Mouse (Mus musculus) liver, embryonic 13.5 days (tissue): ENCODE data around the gene Ntrk3. TPM values are rescaled to one million over a fixed set of nuclear protein-coding genes. Genes with fewer than 3 reads are reported as not detected.

Experiments
- ATAC-seq: fragments of 200-750 bp; cut with Nextera tagmentation; 2 replicates; pipeline ENCODE4 v1.8.0; 2017; ENCODE audit warnings: low read depth, mild to moderate bottlenecking, moderate number of reproducible peaks, moderate library complexity
- DNase-seq: peaks from one replicate; pipeline ENCODE4 v3.0.0; 2022
- H3K27ac ChIP-seq: fragments of 300-500 bp; sonication (generic); 2 replicates; pipeline ENCODE4 v1.5.1; 2015; ENCODE audit warnings: moderate library complexity, mild to moderate bottlenecking, inconsistent platforms
- H3K27me3 ChIP-seq: fragments of 300-500 bp; sonication (generic); 2 replicates; pipeline ENCODE4 v1.6.1; 2015; ENCODE audit warnings: mild to moderate bottlenecking, inconsistent platforms
- H3K36me3 ChIP-seq: fragments of 300-500 bp; sonication (generic); 2 replicates; pipeline ENCODE4 v1.6.1; 2015; ENCODE audit warnings: mild to moderate bottlenecking, inconsistent platforms
- H3K4me1 ChIP-seq: fragments of 300-500 bp; sonication (generic); replicated peaks from 2 replicates; pipeline ENCODE4 v1.6.1; 2015; ENCODE audit warnings: inconsistent platforms
- H3K4me2 ChIP-seq: fragments of 300-500 bp; sonication (generic); 2 replicates; pipeline ENCODE4 v1.6.1; 2015; ENCODE audit warnings: inconsistent platforms, mild to moderate bottlenecking, moderate library complexity
- H3K4me3 ChIP-seq: fragments of 300-500 bp; sonication (generic); replicated peaks from 2 replicates; pipeline ENCODE4 v1.5.1; 2015; ENCODE audit warnings: mild to moderate bottlenecking, inconsistent platforms
- H3K9ac ChIP-seq: fragments of 300-500 bp; sonication (generic); 2 replicates; pipeline ENCODE4 v1.6.1; 2015; ENCODE audit warnings: mild to moderate bottlenecking, inconsistent platforms
- H3K9me3 ChIP-seq: fragments of 300-500 bp; sonication (generic); replicated peaks from 2 replicates; pipeline ENCODE4 v1.6.1; 2016; ENCODE audit warnings: inconsistent platforms
- WGBS: fragments of 180-500 bp; shearing (Covaris S2); methylation state at CpG from one replicate; pipeline ENCODE4 v1.1.7; 2015; ENCODE audit not compliant: insufficient replicate concordance; 5-methylcytosine and 5-hydroxymethylcytosine counted together
- polyA plus RNA-seq: library from polyadenylated mRNA; unstranded; fragments of >200 nt; fragmentation: Nextera tagmentation; extraction: Ambion mirVana; gene quantifications from 2 replicates; pipeline ENCODE4 v1.2.1, GENCODE M21; 2015

Ntrk3 gene
- polyA plus RNA-seq, 1 experiment from 2014 or later, result 0.20 TPM

GRCm38 (mm10) chr7:78382126-78382525 lies 355.7 kb downstream of the Ntrk3 start:
- H3K36me3 ChIP-seq, result no peaks in the 10 kb centered on the region
- no peak for DNase-seq

GRCm38 (mm10) chr7:78379784-78380183 lies 358.0 kb downstream of the Ntrk3 start:
- Histone ChIP-seq H3K9ac (no peak overlapping the region), H3K27me3 (no peaks in the 10 kb centered on the region), H3K4me2 (no peak overlapping the region), H3K9me3 (no peaks in the 10 kb centered on the region), H3K27ac (no peak overlapping the region), H3K36me3 (no peaks in the 10 kb centered on the region), H3K4me1 (no peaks in the 10 kb centered on the region), H3K4me3 (no peak overlapping the region)
- 68% methylated on average over 5 of the region's 5 CpGs for WGBS
- ATAC-seq (no peak), DNase-seq (no peak)

More at GRCm38 (mm10) chr7:78382126-78382525, 355.7 kb downstream of the Ntrk3 start:
- Histone ChIP-seq H3K9me3 (0 out of 2 replicates have a peak, but pooled peaks cover 3% of the 10 kb centered on the region), H3K4me2 (no peak overlapping the region), H3K27me3 (no peaks in the 10 kb centered on the region), H3K4me1 (no peaks in the 10 kb centered on the region), H3K4me3 (no peak overlapping the region), H3K9ac (no peak overlapping the region), H3K27ac (no peak overlapping the region)
- 23% methylated on average over 1 of the region's 1 CpGs for WGBS
- no peak for ATAC-seq

GRCm38 (mm10) chr7:78378306-78378705 lies 359.5 kb downstream of the Ntrk3 start:
- ATAC-seq, result no peak
- Histone ChIP-seq H3K4me3 (no peak overlapping the region), H3K9me3 (no peaks in the 10 kb centered on the region), H3K9ac (no peak overlapping the region), H3K4me1 (no peaks in the 10 kb centered on the region), H3K36me3 (no peaks in the 10 kb centered on the region), H3K4me2 (no peak overlapping the region), H3K27me3 (no peaks in the 10 kb centered on the region), H3K27ac (no peak overlapping the region)
- WGBS, result 44% methylated on average over 2 of the region's 2 CpGs
- no peak for DNase-seq

- Histone ChIP-seq H3K4me1 (no peaks in the 10 kb centered on the region), H3K27ac (no peak overlapping the region), H3K4me2 (no peak overlapping the region), H3K4me3 (no peak overlapping the region), H3K36me3 (no peaks in the 10 kb centered on the region), H3K9me3 (no peaks in the 10 kb centered on the region), H3K27me3 (no peaks in the 10 kb centered on the region), H3K9ac (no peak overlapping the region)
- 54% methylated on average over 4 of the region's 4 CpGs for WGBS
- ATAC-seq (no peak), DNase-seq (no peak)
Measured at GRCm38 (mm10) chr7:78376875-78377274, 360.9 kb downstream of the Ntrk3 start.

GRCm38 (mm10) chr7:78361341-78362309 lies 376.2 kb downstream of the Ntrk3 start:
- no peaks in the 10 kb centered on the region for H3K4me1 ChIP-seq
- no peak overlapping the region for H3K9ac ChIP-seq
- no peak overlapping the region for H3K4me2 ChIP-seq
- no peaks in the 10 kb centered on the region for H3K27me3 ChIP-seq
- 0 out of 2 replicates have a peak, but pooled peaks cover 3% of the 10 kb centered on the region for H3K9me3 ChIP-seq
- 53% methylated on average over 8 of the region's 8 CpGs for WGBS
- H3K4me3 ChIP-seq, result no peak overlapping the region
- no peaks in the 10 kb centered on the region for H3K36me3 ChIP-seq
- no peak overlapping the region for H3K27ac ChIP-seq
- DNase-seq (no peak), ATAC-seq (no peak)

- H3K9ac ChIP-seq, result no peak overlapping the region
- no peaks in the 10 kb centered on the region for H3K36me3 ChIP-seq
- DNase-seq (no peak), ATAC-seq (no peak)
- H3K9me3 ChIP-seq, result no peaks in the 10 kb centered on the region; the same call in 1 of the 2 replicates
- no peak overlapping the region for H3K4me3 ChIP-seq
- no peaks in the 10 kb centered on the region for H3K4me1 ChIP-seq
- H3K4me2 ChIP-seq, result no peak overlapping the region
- no peak overlapping the region for H3K27ac ChIP-seq
- WGBS, result 65% methylated on average over 5 of the region's 5 CpGs
- H3K27me3 ChIP-seq, result no peaks in the 10 kb centered on the region
Measured at GRCm38 (mm10) chr7:78347464-78347863, 390.3 kb downstream of the Ntrk3 start.

- no peaks in the 10 kb centered on the region for H3K9me3 ChIP-seq
- no peaks in the 10 kb centered on the region for H3K36me3 ChIP-seq
- DNase-seq (no peak), ATAC-seq (no peak)
- no peak overlapping the region for H3K4me3 ChIP-seq
- H3K4me1 ChIP-seq, result no peaks in the 10 kb centered on the region
- no peak overlapping the region for H3K27ac ChIP-seq
- no peak overlapping the region for H3K4me2 ChIP-seq
- no peak overlapping the region for H3K9ac ChIP-seq
- H3K27me3 ChIP-seq, result no peaks in the 10 kb centered on the region
Measured at GRCm38 (mm10) chr7:78333422-78333821, 404.4 kb downstream of the Ntrk3 start.

- Histone ChIP-seq H3K4me3 (no peak overlapping the region), H3K4me1 (no peaks in the 10 kb centered on the region), H3K9me3 (no peaks in the 10 kb centered on the region), H3K4me2 (no peak overlapping the region), H3K27me3 (no peaks in the 10 kb centered on the region), H3K36me3 (no peaks in the 10 kb centered on the region), H3K9ac (no peak overlapping the region), H3K27ac (no peak overlapping the region)
- DNase-seq (no peak), ATAC-seq (no peak)
- 63% methylated on average over 2 of the region's 2 CpGs for WGBS
Measured at GRCm38 (mm10) chr7:78328301-78328700, 409.5 kb downstream of the Ntrk3 start.

GRCm38 (mm10) chr7:78326185-78326584 lies 411.6 kb downstream of the Ntrk3 start:
- no peaks in the 10 kb centered on the region for H3K9me3 ChIP-seq
- no peaks in the 10 kb centered on the region for H3K27me3 ChIP-seq
- no peak overlapping the region for H3K9ac ChIP-seq
- no peak overlapping the region for H3K27ac ChIP-seq
- DNase-seq, result no peak
- no peak overlapping the region for H3K4me3 ChIP-seq
- H3K4me2 ChIP-seq, result no peak overlapping the region
- WGBS, result 56% methylated on average over 3 of the region's 3 CpGs
- no peaks in the 10 kb centered on the region for H3K4me1 ChIP-seq
- H3K36me3 ChIP-seq, result no peaks in the 10 kb centered on the region
- ATAC-seq, result no peak

- ATAC-seq, result no peak
- WGBS, result 66% methylated on average over 4 of the region's 4 CpGs
Measured at GRCm38 (mm10) chr7:78318640-78319039, 419.2 kb downstream of the Ntrk3 start.

GRCm38 (mm10) chr7:78305770-78306169 lies 432.0 kb downstream of the Ntrk3 start:
- ATAC-seq, result no peak
- H3K27me3 ChIP-seq, result no peaks in the 10 kb centered on the region
- H3K9ac ChIP-seq, result no peak overlapping the region
- WGBS, result 54% methylated on average over 1 of the region's 1 CpGs
- no peak overlapping the region for H3K4me3 ChIP-seq
- no peak for DNase-seq
- no peaks in the 10 kb centered on the region for H3K36me3 ChIP-seq
- no peaks in the 10 kb centered on the region for H3K4me1 ChIP-seq
- H3K9me3 ChIP-seq, result 0 out of 2 replicates have a peak, but pooled peaks cover 6% of the 10 kb centered on the region
- H3K27ac ChIP-seq, result no peak overlapping the region
- H3K4me2 ChIP-seq, result no peak overlapping the region

More at GRCm38 (mm10) chr7:78318640-78319039, 419.2 kb downstream of the Ntrk3 start:
- H3K9ac ChIP-seq, result no peak overlapping the region
- H3K4me1 ChIP-seq, result no peaks in the 10 kb centered on the region
- H3K27me3 ChIP-seq, result no peaks in the 10 kb centered on the region
- H3K4me3 ChIP-seq, result no peak overlapping the region
- no peaks in the 10 kb centered on the region for H3K9me3 ChIP-seq
- no peak overlapping the region for H3K4me2 ChIP-seq
- no peak for DNase-seq
- no peaks in the 10 kb centered on the region for H3K36me3 ChIP-seq
- no peak overlapping the region for H3K27ac ChIP-seq

- DNase-seq (no peak), ATAC-seq (no peak)
- Histone ChIP-seq H3K4me3 (no peak overlapping the region), H3K27ac (no peak overlapping the region), H3K27me3 (no peaks in the 10 kb centered on the region), H3K4me2 (no peak overlapping the region), H3K36me3 (no peaks in the 10 kb centered on the region), H3K4me1 (no peaks in the 10 kb centered on the region), H3K9ac (no peak overlapping the region), H3K9me3 (0 out of 2 replicates have a peak, but pooled peaks cover 6% of the 10 kb centered on the region)
- 47% methylated on average over 1 of the region's 1 CpGs for WGBS
Measured at GRCm38 (mm10) chr7:78305029-78305428, 432.8 kb downstream of the Ntrk3 start.
